Mouse (Mus musculus): ENCODE results near the gene Adrb1. TPM values are rescaled to one million over a fixed set of nuclear protein-coding genes. Genes with fewer than 3 reads are reported as not detected.

Gene Adrb1
- total RNA-seq (2021), result 1 to 10 TPM; 1.4 to 1.9 TPM
- long read RNA-seq, experiment 1, transcript Adrb1-201 (1 exons, 2,952 nt), result major isoform, 6 of 6 reads
- long read RNA-seq, experiment 1, partial matches to known transcripts, result 0 of 6 reads
- long read RNA-seq, experiment 1, other reads (novel, unspliced or antisense), result 0 of 6 reads
- long read RNA-seq, experiment 2, transcript Adrb1-201 (1 exons, 2,952 nt), result major isoform, 5 of 5 reads
- long read RNA-seq, experiment 2, partial matches to known transcripts, result 0 of 5 reads
- long read RNA-seq, experiment 2, other reads (novel, unspliced or antisense), result 0 of 5 reads

DNA sequence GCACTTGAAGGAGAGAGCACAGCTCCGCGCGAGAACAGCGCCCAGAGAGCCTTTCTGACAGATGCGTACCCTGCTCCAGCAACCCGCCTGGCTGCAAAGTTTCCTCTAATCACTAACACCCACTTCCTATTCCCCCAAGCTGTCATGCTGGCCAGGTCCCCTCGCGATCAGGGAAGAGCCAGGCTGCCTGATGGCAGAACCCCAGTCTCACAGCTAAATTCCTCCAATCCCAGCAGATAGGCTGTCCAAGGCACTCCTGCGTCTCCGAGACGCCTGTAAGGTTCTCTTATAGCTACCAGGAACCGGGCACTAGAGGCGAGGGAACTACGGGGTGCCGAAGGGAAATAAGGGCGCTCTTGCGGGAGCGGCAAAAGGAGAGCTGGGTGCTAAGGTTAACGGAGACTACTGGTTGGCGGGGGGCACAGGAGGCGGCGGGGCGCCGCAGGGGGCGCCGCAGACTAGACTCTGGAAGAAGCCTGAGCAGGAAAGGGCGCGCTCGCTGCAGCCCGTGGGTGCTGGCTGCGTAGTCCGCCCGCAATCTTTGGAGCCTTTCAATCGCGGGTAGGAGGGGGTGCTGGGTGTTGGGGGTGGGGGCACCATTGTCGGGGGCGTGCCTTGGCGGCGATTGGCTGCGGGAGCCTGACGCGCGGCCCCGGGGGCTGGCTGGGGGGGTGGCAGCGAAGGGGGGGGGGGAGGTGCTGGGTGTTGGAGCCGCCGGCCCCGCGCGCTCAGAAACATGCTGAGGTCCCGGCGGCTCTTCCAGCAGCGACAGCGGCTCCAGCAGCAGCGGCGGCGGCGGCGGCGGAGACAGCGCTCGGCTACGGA, at the start of gene Adrb1:
Gene Adrb1 (plus strand): TSS at position 813 of the 825 bp plus-strand sequence.
- peak; percentile 38 to 71 for DNase-seq (ENCODE audit: low spot score in 2 of 2)

- DNase-seq (ENCODE audit: low spot score in 2 of 2), result no peak
Observed at GRCm38 (mm10) chr19:56675690-56676089, 46.3 kb upstream of the Adrb1 start.

GRCm38 (mm10) chr19:56676506-56676905, 45.5 kb upstream of the Adrb1 start:
- no peak for DNase-seq (ENCODE audit: low spot score in 2 of 2)

DNA sequence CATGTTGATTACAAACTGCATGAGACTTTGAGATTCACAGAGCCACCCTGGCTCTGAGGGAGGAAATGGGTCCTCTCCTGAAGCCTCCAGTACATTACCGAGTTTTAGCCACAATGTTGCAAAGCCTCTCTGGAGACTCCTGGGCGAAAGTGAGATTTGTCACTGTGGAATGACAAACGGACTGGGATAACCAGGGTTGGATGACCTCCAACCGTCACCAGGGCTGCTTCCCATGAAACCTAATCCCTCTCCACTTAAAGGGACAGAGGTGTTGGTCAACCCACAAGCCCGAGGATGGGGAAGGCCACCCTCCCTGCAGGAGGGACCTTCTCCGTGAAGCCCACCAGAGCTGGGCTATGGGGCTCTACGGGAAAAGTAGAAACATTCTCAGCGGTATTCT, 44.4 kb upstream of the Adrb1 start:
- DNase-seq (ENCODE audit: low spot score in 2 of 2), result no peak

DNA sequence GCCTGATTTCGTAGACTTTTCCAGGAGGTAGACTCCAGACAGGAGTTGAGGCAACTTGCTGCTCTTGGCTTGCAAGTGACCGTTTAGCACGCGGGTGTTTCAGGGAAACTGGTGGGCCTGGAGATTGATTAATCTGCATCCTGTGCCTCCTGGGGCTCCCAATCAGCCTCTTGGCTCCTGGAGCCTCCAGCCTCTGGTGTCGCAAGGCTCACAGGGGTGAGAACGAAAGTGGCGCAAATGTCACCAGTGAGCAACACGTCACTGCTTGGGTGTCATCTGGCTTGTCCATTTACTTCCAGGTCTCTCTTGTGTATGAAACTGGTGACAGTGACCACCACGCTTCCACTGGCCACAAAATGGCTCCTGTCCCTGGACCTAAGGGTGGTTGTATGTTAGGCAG, 43.5 kb upstream of the Adrb1 start:
- no peak for DNase-seq (ENCODE audit: low spot score in 2 of 2)

GRCm38 (mm10) chr19:56679213-56679965, 42.6 kb upstream of the Adrb1 start:
- peak in 1 of 2 experiments; percentile 42 for DNase-seq (ENCODE audit: low spot score in 2 of 2)

DNA sequence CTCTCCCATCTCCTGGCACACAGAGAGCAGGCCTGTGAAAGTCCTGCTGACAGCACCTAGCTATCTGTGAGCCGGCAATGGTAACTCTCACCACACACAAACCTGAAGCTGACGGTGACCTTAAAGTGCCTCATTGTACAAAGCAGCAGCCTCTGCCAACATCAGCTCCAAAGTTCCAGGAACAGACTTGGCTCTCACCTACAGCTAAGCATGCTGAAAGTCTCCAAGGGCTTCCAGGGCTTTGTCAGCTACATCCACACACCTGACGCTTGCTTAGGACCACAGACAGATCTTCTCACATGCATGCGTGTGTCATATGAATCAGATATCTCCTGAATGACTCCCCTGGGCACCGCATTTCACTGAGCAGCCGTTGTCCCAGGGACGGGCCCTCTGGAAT, 42.0 kb upstream of the Adrb1 start:
- no peak for DNase-seq (ENCODE audit: low spot score in 2 of 2)

GRCm38 (mm10) chr19:56682297-56682696, 39.7 kb upstream of the Adrb1 start:
- DNase-seq (ENCODE audit: low spot score in 2 of 2), result no peak

GRCm38 (mm10) chr19:56682843-56683242, 39.2 kb upstream of the Adrb1 start:
- DNase-seq (ENCODE audit: low spot score in 2 of 2), result no peak

DNA sequence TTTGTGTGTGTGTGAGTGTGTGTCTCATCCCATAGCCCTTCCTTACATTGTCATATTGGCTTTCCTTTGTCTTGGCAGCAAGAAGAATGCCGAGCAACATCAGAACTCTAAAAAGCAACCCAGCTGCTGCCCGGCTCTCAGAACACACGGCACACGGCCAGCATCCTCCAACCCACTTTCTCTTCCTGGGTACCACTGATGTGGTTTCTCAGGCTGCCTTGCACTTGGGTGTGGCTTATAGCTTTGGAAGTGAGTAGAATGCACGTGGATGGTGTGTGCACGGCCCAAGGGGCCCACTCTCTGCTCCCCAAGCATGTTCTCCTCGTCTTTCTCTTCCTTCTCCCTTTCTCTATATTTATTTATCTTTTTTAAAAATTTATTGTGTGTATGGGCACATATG, 36.5 kb upstream of the Adrb1 start:
- DNase-seq (ENCODE audit: low spot score in 2 of 2), result no peak

DNA sequence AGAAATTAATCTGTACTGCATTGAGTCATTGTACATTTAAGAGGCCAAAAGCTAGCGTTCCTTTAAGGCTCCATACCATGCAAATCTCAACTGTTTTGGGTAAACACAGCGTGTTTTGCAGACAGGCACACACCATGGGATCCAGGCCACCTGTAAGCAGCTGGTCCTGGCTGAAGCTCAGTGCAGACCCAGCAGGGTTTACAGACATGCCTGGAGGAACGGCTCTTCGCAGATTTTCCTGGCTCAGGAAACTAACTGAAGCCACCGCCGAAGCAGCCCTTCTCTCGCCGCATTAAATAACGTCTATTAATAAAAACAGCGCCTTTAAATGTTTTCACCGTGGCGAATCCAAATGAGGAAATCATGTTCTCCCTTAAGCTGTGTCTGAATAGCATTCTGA, 35.8 kb upstream of the Adrb1 start:
- no peak for DNase-seq (ENCODE audit: low spot score in 2 of 2)

DNA sequence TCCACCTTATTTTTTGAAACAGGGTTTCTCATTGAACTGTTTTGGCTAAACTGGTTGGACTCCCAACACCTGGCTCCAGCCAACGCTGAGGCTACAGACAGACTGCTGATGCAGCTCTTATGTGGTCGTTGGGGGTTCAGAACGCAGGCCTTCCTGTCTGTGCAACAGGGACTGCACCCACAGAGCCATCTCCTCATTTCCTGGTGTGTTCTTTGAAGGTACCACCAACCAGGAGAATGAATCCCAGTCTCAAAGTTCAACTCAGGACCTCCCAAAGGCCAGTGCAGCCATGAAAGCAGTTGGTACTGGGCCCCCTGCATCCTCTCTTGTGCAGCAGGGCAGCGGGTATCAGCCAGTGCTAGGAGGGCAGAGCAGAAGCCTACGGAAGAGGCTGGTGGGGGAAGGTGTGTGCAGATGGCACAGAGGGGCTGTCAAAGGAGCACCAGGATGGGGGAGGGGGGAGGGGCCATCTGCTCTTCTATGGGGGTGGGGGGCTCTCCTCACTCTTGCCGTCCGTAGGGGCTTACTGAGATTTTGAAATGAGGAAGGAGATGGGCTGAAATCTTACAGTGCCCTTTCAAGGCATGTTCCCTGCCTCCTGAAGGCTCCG, 34.9 kb upstream of the Adrb1 start:
- no peak for DNase-seq (ENCODE audit: low spot score in 2 of 2)

DNA sequence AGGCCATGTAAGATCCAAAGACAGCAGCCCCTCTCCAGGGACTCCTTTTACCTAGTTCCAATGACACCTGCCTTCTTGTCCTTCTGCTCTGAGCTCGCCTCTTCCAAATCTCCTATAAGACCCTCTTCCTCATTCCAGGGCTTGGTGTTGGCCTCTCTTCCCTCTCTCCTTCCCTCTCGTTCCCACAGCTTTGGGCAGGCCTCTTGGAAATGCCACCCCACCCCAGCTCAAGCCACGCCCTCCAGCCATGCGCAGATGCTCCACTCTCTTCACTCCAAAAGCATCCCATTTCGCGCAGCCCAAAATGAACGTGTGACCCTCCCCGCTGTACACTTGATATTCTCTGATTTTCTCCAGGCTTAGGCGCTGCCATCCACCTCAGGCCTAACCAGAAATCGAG, 34.3 kb upstream of the Adrb1 start:
- no peak for DNase-seq (ENCODE audit: low spot score in 2 of 2)

DNA sequence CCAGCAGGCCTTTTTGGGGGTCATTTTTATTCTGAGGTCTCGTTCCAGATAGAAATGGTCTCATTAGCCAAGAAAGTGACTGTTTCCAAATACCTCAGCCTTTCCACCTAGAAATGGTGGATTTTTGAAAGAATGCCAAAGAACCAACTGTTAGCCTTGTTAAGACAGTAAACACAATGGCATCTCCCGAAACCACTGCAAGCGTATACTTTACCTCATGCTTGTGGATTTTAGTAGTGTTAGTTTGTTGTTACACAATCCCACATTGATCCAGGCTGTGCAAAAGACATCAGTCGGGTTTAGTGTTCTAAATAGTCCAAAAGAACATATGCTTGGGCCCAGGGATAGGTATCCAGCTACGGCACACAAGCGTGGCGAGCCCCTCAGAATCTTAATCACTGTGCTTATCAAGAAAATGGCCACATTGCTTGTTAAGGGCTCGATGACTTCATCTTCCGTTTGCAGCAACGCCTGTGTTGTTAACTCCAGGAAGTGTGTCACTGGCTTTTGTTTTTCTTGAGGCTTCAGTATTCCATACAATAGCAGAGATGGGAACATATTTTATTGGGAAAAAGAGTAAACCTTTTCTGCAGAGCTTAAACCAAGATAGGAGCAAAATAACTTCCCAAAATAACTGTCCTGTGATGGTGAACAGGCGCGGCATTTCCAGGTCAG, 33.2 kb upstream of the Adrb1 start:
- DNase-seq (ENCODE audit: low spot score in 2 of 2), result no peak

- DNase-seq (ENCODE audit: low spot score in 2 of 2), result no peak
Observed at GRCm38 (mm10) chr19:56689493-56689892, 32.5 kb upstream of the Adrb1 start.

GRCm38 (mm10) chr19:56691103-56691502, 30.9 kb upstream of the Adrb1 start:
- no peak for DNase-seq (ENCODE audit: low spot score in 2 of 2)

DNA sequence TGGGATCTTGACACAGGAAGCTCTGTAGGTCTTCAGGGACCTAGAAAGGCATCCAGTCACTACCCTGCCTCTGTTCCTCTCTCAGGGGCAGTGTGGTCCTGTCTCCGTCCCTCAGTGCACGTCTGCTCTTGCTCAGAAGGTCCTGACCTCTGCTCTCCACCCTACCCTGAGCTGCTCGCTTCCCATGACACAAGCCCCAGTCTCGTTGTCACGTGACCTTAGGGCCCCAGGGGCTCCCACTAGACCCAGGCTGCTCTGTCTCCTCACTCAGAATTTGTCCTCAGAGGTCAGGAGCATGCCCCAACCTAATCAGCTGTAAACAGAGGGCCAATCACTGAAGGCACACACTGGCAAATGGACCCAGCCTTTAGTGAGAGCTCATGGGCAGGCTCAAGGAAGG, 29.5 kb upstream of the Adrb1 start:
- DNase-seq (ENCODE audit: low spot score in 2 of 2), result no peak

DNA sequence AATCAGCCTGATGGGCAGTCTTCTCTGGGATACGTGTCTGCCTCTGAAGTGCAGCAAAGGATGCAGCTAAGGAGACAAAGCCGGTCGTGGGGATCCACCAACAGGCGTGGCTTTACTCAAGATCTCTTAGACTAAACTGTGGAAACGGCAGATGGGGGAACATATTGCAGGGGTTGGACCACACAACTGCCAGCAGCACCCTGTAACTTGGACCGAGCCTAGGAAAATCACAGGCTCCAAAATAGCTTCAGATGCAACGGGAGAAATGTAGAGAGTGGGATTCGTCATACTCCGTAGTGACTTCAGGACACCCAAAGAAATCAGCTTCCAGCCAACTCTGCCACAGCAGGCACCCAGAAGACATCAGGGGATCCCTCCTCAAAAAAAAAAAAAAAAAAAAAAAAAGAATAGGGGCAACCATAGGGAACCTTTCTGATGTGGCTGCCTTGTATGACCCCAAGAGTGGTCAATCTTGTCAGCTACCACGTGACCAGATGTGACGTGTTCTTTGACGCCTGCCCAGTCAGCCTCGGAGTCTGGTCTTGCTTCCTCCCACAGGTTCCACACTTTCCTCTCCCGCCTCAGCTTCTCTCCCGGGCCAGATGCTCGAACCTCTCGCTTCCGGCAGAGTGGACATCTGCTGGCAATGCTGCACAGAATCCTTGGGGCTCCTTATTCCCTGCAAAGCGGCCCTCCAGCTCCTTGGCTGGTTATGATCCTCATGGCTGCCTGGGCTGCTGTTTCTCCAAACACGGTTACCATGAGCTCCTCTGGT, 24.4 kb upstream of the Adrb1 start:
- no peak for DNase-seq (ENCODE audit: low spot score in 2 of 2)

DNA sequence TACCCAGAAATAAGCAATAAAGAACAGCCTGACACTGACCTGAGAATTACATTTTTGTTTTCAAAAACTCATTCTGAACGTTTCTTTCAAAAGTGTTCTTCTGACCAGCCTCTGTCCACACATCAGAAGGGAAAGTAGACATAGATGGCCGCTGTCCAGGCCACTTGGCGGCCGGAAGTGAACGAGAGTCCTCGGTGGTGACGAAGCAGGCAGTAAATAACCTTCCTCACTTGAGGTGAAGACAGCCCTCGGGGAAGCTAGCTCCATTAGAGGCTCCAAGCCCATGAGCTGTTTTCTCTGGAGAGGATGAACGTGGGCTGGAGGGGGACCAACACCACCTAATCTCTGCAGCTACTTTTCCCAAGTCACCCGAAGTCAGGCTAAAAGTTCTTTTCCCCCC, 21.2 kb upstream of the Adrb1 start:
- DNase-seq (ENCODE audit: low spot score in 2 of 2), result peak in 1 of 2 experiments; percentile 45

DNA sequence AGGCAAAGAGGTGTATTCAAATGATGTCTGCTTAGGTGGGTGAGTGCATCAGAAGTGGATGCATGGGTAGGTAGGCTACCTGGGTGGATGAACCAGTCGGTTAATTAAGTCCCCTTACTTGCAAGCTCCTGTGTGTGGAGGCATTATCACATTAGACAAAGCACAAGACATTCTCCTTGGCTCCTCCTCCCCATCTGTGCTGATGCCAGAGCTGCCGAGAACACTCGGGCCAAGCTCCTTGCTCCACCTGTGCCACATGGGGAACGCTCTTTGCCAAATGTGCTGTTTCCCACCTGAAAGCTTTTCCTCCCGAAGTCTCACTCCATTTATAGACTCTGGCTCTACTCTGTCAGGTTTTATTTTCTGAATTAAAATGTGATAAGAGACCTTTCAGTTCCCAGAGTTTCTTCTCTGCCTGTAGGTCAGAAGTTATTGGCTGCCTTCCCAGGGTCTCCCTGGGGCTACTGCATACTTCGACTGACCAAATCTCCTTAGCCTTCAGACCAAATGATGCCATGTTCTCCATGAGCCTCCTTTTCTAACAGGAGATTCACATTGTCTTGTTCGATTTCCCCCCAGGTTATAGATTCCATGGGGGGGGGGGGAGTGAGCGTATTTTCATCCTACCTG, 20.5 kb upstream of the Adrb1 start:
- no peak for DNase-seq (ENCODE audit: low spot score in 2 of 2)

All from gastrocnemius, postnatal 4 days (tissue).